Mouse (Mus musculus): Measurements from ENCODE around the gene Zc3h18.

DNA sequence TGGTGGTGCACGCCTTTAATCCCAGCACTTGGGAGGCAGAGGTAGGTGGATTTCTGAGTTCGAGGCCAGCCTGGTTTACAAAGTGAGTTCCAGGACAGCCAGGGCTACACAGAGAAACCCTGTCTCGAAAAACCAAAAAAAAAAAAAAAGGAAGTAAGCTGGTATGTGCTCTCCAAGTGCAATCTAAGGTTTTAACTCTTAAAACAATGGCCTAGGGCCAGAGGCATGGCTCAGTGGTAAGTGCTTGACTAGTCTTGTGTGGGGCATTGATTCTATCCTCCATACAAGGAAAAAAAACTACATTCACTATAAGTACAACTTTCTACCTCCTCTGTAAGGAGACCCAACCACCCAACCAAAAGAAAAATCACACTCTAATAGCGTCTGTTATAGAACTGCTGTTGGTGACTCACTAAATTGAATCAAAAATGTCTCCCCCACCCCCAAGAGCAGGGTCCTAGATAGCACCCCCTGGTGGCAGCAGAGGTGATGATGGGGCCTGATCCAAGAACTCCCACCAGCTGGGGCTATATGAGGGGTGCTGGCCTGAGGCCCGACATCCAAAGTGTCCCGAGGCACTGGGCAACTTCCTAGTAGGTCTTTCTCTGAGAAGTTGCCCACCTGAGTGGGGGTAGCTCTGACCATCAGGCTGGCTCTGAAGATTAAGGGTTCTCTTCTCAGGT is 83.0 kb downstream of the Zc3h18 start:
- TF ChIP-seq CTCF (IDR thresholded peaks at IDR 0.05), result peak; percentile 59
- TF ChIP-seq EP300 (IDR thresholded peaks at IDR 0.05), result no peak
